Mouse (Mus musculus): ENCODE measurements at regions not wholly inside any gene's neighbourhood (a gene's known extent, or its start where the extent isn't known, plus 50 kb on each side); places are given as distances from the start of the nearest gene placed in this dataset.

- Histone ChIP-seq H3K36me3 (ENCODE audit: control insufficient read depth, insufficient read depth, low read length) (no peaks in the 10 kb centered on the region), H3K4me2 (replicated peaks; ENCODE audit: low read depth, low read length, severe bottlenecking) (peak overlapping the region; percentile 74), H3K9ac (ENCODE audit: low read depth, low read length, severe bottlenecking) (peak overlapping the region; percentile 40), H3K27ac (replicated peaks; ENCODE audit: low read depth, low read length) (peak overlapping the region; percentile 71), H3K27me3 (ENCODE audit: control insufficient read depth, insufficient read depth, low read length) (peaks cover 5% of the 10 kb centered on the region; the same call in 1 of the 2 replicates), H3K4me1 (ENCODE audit: control insufficient read depth, insufficient read depth, low read length) (peaks cover 32% of the 10 kb centered on the region), H3K4me3 (replicated peaks; ENCODE audit: low read length) (peak overlapping the region; percentile 32), H3K9me3 (ENCODE audit: control insufficient read depth, low read length) (no peaks in the 10 kb centered on the region; the same call in 1 of the 2 replicates)
- DNase-seq (ENCODE audit: low spot score) = no peak
- no peak for ATAC-seq (ENCODE audit: low FRiP score, low read depth)
- no peak for TF ChIP-seq POLR2A (IDR thresholded peaks at IDR 0.05; ENCODE audit: borderline replicate concordance, extremely low read depth, insufficient read depth, insufficient read length)
- 4% methylated on average over 11 of the region's 11 CpGs for WGBS
Measured at GRCm38 (mm10) chr2:170219161-170219581, 71.3 kb upstream of the Zfp217 start.

GRCm38 (mm10) chr2:170218230-170219044 is 70.5 kb upstream of the Zfp217 start:
- peaks cover 5% of the 10 kb centered on the region; the same call in 1 of the 2 replicates for H3K27me3 ChIP-seq (ENCODE audit: control insufficient read depth, insufficient read depth, low read length)
- H3K9me3 ChIP-seq (ENCODE audit: control insufficient read depth, low read length) = no peaks in the 10 kb centered on the region; the same call in 1 of the 2 replicates
- no peak overlapping the region for H3K9ac ChIP-seq (ENCODE audit: low read depth, low read length, severe bottlenecking)
- ATAC-seq (ENCODE audit: low FRiP score, low read depth) = peak; percentile 57; the same call in 1 of the 2 replicates
- H3K36me3 ChIP-seq (ENCODE audit: control insufficient read depth, insufficient read depth, low read length) = no peaks in the 10 kb centered on the region
- peaks cover 28% of the 10 kb centered on the region for H3K4me1 ChIP-seq (ENCODE audit: control insufficient read depth, insufficient read depth, low read length)
- peak overlapping the region; percentile 74 for H3K4me2 ChIP-seq (replicated peaks; ENCODE audit: low read depth, low read length, severe bottlenecking)
- no peak overlapping the region for H3K27ac ChIP-seq (replicated peaks; ENCODE audit: low read depth, low read length)
- peak; percentile 41 for DNase-seq (ENCODE audit: low spot score)
- peak overlapping the region; percentile 32 for H3K4me3 ChIP-seq (replicated peaks; ENCODE audit: low read length)
- no peak for TF ChIP-seq POLR2A (IDR thresholded peaks at IDR 0.05; ENCODE audit: borderline replicate concordance, extremely low read depth, insufficient read depth, insufficient read length)
- 11% methylated on average over 22 of the region's 22 CpGs for whole genome bisulfite sequencing

GRCm38 (mm10) chr2:170216311-170216710 is 68.4 kb upstream of the Zfp217 start:
- Histone ChIP-seq H3K4me1 (ENCODE audit: control insufficient read depth, insufficient read depth, low read length) (peaks cover 15% of the 10 kb centered on the region), H3K9ac (ENCODE audit: low read depth, low read length, severe bottlenecking) (no peak overlapping the region), H3K4me3 (replicated peaks; ENCODE audit: low read length) (no peak overlapping the region), H3K4me2 (replicated peaks; ENCODE audit: low read depth, low read length, severe bottlenecking) (no peak overlapping the region), H3K9me3 (ENCODE audit: control insufficient read depth, low read length) (no peaks in the 10 kb centered on the region; the same call in 1 of the 2 replicates), H3K36me3 (ENCODE audit: control insufficient read depth, insufficient read depth, low read length) (no peaks in the 10 kb centered on the region), H3K27me3 (ENCODE audit: control insufficient read depth, insufficient read depth, low read length) (peaks cover 5% of the 10 kb centered on the region; the same call in 1 of the 2 replicates), H3K27ac (replicated peaks; ENCODE audit: low read depth, low read length) (no peak overlapping the region)
- no peak for TF ChIP-seq POLR2A (IDR thresholded peaks at IDR 0.05; ENCODE audit: borderline replicate concordance, extremely low read depth, insufficient read depth, insufficient read length)
- no peak for DNase-seq (ENCODE audit: low spot score)
- WGBS = 93% methylated on average over 7 of the region's 7 CpGs
- ATAC-seq (ENCODE audit: low FRiP score, low read depth) = no peak

GRCm38 (mm10) chr2:170209121-170209520 is 61.2 kb upstream of the Zfp217 start:
- Histone ChIP-seq H3K4me3 (replicated peaks; ENCODE audit: low read length) (no peak overlapping the region), H3K27ac (replicated peaks; ENCODE audit: low read depth, low read length) (no peak overlapping the region), H3K9me3 (ENCODE audit: control insufficient read depth, low read length) (no peaks in the 10 kb centered on the region), H3K9ac (ENCODE audit: low read depth, low read length, severe bottlenecking) (no peak overlapping the region), H3K4me2 (replicated peaks; ENCODE audit: low read depth, low read length, severe bottlenecking) (no peak overlapping the region), H3K27me3 (ENCODE audit: control insufficient read depth, insufficient read depth, low read length) (no peaks in the 10 kb centered on the region), H3K4me1 (ENCODE audit: control insufficient read depth, insufficient read depth, low read length) (peaks cover 18% of the 10 kb centered on the region), H3K36me3 (ENCODE audit: control insufficient read depth, insufficient read depth, low read length) (no peaks in the 10 kb centered on the region)
- TF ChIP-seq POLR2A (IDR thresholded peaks at IDR 0.05; ENCODE audit: borderline replicate concordance, extremely low read depth, insufficient read depth, insufficient read length) = no peak
- DNase-seq (ENCODE audit: low spot score) (peak; percentile 45), ATAC-seq (ENCODE audit: low FRiP score, low read depth) (no peak)
- WGBS = 64% methylated on average over 12 of the region's 12 CpGs

GRCm38 (mm10) chr2:170207878-170208277 is 60.0 kb upstream of the Zfp217 start:
- DNase-seq (ENCODE audit: low spot score) = no peak
- 73% methylated on average over 7 of the region's 7 CpGs for WGBS
- Histone ChIP-seq H3K4me3 (replicated peaks; ENCODE audit: low read length) (no peak overlapping the region), H3K27me3 (ENCODE audit: control insufficient read depth, insufficient read depth, low read length) (no peaks in the 10 kb centered on the region), H3K36me3 (ENCODE audit: control insufficient read depth, insufficient read depth, low read length) (no peaks in the 10 kb centered on the region), H3K4me2 (replicated peaks; ENCODE audit: low read depth, low read length, severe bottlenecking) (no peak overlapping the region), H3K9me3 (ENCODE audit: control insufficient read depth, low read length) (no peaks in the 10 kb centered on the region), H3K9ac (ENCODE audit: low read depth, low read length, severe bottlenecking) (no peak overlapping the region), H3K4me1 (ENCODE audit: control insufficient read depth, insufficient read depth, low read length) (peaks cover 18% of the 10 kb centered on the region), H3K27ac (replicated peaks; ENCODE audit: low read depth, low read length) (no peak overlapping the region)
- ATAC-seq (ENCODE audit: low FRiP score, low read depth) = no peak
- no peak for TF ChIP-seq POLR2A (IDR thresholded peaks at IDR 0.05; ENCODE audit: borderline replicate concordance, extremely low read depth, insufficient read depth, insufficient read length)

Data from limb, embryonic 14.5 days (tissue).